Mouse (Mus musculus) T-cell, adult 2 months (primary cell): ENCODE measurements around the gene Ppp1r11.
"Not testable (repeated sequence)": the region's sequence is repeated elsewhere in the genome, so short reads cannot be mapped to it uniquely, and the experiment has no call there.

Source experiments
- DNase-seq: peaks from one replicate; pipeline ENCODE4 v3.0.0; 2022; ENCODE audit warnings: low spot score

The Ppp1r11 gene

DNA sequence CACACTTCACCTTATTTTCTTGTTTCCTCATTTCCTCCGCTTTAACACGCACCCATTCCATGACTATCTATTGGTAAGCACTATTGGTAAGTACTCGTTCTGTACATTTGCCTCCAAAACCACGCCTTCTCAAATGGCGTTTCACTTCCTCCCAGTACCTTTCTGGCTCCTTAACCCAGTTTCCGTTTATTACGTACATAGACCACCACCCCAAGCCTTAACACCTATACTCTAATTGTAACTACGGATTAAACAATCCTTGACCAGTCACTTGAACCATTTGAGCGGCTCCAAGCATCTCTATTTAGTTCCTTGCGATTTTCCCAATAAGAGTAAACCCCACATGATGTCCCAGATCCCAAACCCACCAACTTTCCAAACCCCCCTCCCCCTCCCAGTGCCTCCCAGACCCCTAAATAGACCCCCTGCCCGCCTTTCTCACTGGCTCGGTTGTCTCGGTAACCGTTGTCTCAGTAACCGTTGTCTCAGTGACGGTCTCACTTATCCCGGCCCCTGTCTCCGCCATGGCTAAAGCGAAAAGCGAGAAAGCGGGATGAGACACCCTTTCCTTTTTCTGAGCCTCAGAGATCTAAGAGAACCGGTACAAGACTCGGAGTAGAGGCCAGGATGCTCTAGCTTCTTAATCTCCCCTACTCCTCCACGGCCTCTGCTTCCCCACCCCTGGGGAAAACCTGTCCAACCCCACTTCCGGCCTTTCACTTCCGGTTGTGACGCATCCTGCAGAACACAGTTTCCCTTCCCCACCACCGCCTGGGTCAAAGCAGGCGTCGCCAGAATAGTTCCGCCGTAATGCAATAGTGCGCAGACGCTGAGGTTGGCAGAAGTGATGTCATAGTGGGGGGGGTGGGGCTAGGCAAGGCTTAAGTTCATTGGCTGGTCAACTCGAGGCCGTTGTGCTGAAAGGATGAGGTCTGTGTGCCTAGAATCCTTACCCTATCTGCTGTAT lies at the start of gene Ppp1r11:
Gene Ppp1r11, minus strand, starts transcription at position 761 of the 967 bp plus-strand sequence.
- DNase-seq = peak; percentile 96

DNA sequence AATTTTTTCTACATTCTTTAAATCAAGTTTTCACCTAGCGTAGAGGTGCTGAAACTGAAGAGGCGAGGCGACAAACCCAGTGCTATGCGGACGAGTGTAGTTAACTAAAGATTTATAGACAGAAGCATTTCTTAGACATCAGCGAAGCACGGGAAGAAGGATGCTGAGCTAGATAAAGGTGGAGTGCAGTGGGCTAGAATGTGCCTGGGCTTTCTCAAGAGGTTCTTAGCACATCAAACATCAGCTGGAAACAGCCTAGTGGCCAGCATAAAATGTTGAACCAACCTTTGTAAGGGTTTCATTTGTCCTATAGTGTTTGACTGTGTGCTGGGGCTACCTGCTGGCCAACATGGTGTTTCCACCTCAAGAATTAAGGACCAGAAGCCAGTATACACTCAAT lies 49.3 kb upstream of the Ppp1r11 start, which contains the start of gene Zfp57:
Gene Zfp57, plus strand, starts transcription at position 301 of the 400 bp plus-strand sequence.
- DNase-seq = no peak

GRCm38 (mm10) chr17:36998477-36998876 lies 46.9 kb upstream of the Ppp1r11 start:
- no peak for DNase-seq

DNA sequence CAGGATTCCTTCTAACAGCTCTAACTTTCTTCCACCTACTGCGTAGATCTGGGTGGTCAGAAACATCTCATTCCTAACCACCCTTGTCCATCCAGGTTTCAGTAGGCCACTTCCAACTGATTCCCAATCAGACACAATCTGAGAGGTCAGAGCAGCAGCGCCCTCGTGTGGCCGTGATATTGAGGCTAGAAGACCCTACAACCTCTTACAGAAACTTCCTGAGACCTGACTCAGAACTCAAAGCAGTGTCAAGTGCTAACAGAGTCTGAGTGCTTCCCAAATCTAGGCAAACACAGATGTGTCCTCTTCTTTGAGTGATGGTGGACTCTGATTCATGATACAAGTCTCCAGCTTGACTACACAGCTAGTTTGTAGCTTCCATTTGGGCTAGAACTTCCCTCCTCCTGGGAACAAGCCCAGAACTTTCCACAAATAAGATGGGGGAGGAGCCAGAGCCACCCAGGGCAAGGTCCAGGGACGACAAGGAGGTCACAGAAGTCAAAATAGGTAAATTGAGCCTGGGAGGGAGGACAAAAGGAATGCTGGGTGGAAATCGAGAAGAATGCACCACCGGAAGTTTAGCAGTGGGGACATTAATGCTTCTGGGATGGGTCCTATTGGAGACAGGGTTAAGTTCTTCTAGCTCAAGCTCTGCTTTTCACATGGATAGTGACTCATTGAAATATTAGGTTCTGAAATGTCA lies 45.6 kb upstream of the Ppp1r11 start:
- DNase-seq = peak; percentile 49

DNA sequence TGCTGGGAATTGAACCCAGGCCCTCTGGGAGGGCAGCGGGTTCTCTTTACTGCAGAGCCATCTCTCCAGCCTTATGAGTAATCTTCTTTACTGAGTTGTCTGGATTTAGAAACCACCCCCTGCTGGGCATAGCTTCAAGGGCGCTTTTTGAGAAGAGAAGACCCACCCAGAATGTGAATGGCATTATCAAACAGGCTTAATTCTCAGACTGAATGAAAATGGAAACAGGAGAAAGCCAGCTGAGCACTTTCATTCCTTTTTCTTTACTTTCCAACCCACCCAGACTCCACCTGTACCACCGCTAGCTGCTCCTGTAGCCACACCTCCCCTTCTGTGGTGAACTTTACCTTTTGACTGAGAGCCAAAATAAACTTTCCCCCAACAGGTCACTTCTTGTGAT lies 43.9 kb upstream of the Ppp1r11 start:
- no peak for DNase-seq

GRCm38 (mm10) chr17:36994528-36994927 lies 43.0 kb upstream of the Ppp1r11 start:
- DNase-seq = no peak

DNA sequence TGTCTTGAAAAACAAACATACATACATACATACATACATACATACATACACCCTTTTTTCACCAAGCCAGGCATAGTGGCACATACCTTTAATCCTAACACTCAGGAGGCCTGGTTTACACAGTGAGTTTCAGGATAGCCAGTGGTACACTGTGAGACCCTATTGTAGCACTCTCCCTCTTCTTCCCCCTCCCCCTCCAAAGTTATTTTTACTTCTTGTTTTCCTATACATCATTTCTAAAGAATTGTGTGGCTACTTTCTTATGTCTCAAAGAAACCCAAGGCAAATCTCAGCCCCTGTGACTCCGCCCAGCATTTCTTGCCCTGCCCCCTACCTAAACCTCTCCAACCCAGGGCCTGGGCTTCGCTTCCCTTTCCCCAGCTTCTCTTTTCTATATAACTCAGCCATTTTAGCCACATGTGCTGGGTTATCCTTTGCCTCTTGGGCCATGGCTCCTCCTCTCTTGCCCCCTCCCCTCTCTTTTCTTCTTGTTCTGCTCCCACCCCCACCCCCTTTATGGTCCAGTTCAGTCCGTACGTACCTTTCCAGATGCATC lies 42.3 kb upstream of the Ppp1r11 start:
- no peak for DNase-seq

DNA sequence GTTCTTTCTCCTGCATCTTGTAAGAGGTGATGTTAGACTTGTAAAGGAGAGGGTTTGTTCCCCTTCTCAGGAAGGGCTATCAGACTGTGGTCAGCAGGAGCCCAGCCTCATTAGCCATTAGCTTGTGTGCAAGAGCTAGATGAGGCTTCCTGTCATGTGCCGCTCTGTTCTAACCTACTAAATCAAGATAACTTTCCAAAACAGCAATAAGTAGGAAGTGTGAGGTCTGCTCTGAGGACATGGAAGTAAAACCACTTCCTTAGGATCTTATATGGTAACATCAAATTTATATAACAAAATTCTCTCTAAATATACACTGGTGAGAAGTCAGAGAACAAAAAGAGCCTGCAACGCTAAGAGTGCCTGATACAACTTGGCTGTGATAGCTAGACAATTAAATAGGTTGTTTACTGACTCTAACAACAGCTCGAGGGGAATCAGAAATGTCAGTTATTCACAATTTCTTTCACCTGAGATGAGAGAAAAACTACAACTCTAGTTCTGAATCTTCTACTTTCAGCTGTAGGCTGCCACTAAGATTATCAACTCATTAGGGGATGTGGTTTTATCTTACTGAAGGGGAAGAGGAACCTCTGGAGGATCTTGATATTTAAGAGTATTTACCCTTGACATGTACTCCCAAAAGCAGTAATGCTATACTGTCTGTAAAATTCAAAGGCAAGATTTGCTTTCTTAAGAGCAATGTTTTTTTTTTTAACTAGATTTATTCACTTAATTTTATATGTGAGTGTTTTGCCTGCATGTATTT lies 41.0 kb upstream of the Ppp1r11 start:
- no peak for DNase-seq

DNA sequence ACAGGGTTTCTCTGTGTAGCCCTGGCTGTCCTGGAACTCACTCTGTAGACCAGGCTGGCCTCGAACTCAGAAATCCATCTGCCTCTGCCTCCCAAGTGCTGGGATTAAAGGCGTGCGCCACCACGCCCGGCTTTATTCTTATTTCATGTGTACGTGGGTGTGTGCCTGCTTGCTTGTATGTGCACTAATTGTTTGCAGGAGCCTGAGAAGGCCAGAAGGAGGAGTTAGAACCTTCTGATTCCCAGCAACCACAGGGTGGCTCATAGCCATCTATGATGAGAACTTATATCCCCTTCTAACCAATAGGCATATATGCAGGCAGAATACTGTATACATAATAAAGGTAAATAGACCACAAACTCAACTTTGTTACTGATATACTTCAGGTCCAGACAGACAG lies 39.1 kb upstream of the Ppp1r11 start:
- DNase-seq = not testable (repeated sequence)

- DNase-seq = no peak
Measured at GRCm38 (mm10) chr17:36989437-36989836, 37.9 kb upstream of the Ppp1r11 start, which contains the start of gene H2-M5. H2-M5 (minus strand) TSS chr17:36989537.

GRCm38 (mm10) chr17:36988475-36988874 lies 36.9 kb upstream of the Ppp1r11 start:
- no peak for DNase-seq

- peak; percentile 34 for DNase-seq
Measured at GRCm38 (mm10) chr17:36982253-36983155, 31.0 kb upstream of the Ppp1r11 start.

- no peak for DNase-seq
Measured at GRCm38 (mm10) chr17:36981845-36982244, 30.3 kb upstream of the Ppp1r11 start.

DNA sequence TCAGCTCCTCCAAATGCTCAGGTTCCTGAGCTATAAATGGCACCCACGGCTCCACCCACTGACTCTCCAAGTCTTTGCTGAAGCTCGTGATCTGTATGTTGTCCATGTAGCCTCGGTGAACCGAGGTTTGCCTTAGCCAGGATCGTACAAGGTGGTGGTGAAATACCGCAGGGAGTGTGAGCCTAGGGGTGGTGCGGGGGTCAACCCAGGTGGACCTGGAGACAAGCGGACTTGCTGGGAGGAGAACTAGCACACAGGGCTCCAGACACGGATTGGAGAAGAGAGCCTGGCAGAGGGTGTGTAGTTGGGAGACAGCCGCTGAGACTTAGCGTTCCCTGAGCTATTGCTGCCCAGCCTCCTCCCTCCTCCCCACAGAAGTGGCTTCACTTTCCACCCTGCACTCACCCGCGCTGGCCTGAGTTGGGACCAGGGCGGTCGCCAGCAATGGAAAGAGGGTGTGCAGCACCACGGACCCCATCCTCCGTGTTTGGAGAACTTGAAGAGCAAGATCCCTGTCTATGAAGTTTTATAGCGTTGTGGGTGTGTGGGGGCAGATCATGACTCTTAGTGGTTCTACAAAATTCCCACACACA lies 29.8 kb upstream of the Ppp1r11 start, which contains the start of gene 2410137M14Rik:
Gene 2410137M14Rik, minus strand, starts transcription at position 17 of the 593 bp plus-strand sequence.
- no peak for DNase-seq

DNA sequence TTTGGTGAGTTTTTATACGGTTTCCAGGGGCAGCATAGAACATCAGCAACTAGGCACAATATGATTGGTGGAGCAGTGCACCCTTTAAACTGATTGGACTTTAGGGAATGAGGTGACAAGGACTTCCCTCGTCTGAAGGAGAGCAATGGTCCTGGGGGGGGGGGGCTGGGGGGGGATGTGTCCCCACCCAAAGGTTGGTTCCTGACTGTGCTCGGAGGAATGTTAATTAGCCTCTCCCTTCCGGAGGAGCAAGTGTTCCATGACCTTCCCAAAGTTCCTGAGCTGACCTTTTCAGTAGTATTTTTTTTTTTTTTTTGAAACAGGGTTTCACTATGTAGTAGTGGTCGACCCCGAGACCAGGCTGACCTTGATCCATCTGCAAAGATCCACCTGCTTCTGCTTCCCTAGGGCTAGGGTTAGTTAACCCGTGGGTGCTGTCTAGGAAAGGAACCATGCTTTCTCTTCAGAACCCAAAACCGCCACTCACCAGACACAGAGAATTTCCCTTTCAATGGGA lies 21.8 kb upstream of the Ppp1r11 start:
- no peak for DNase-seq

DNA sequence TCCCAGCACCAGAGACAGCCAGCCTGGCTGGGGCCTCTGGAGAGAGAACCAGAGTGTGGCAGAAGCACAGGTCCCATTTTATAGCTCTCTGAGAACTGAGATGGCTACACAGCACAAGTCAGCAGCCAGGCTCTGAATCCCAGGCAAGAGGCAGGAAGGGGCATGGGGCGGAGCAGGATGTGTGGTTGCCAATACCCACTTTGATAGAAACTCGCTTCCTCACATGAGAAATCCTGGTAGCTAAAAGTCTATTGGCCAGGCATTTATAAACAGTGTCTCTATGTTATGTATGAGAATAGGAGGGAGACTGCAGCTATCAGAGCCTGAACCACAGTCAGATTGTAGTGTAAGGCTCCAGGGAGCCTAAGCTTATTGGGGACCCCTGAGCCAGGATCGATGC lies 21.2 kb upstream of the Ppp1r11 start:
- peak; percentile 66 for DNase-seq

DNA sequence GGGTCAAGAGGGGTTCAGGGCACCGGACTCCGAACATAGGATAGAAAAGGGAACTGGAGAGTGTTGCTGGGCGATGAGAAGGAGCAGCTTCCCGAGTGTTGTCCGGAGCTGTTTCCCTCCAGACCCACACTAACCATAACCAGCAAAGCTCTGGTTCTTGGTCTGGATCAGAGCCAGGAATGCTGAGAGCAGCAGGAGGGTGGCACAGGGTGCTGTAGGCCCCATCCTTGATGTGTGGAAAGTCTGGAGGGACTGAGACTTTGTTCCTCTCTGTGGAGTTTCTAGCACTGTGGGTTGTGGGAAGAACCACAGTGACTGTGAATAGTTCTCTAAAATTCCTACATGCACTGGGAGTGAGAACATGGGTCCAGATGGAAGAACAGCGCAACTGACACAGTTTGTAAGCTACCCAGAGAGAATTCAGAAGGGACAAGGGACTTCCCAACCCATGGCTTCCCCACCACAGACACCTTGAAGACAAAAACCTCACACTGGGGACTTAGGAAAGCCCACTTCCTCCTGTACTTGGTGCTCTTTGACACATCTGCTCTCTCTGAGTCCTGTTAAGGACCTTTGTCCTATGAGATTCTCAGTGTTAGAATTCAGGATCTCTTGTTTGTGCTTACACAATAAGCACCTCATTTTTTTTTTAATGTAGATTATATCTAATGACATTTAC lies 19.8 kb upstream of the Ppp1r11 start:
- peak; percentile 50 for DNase-seq

DNA sequence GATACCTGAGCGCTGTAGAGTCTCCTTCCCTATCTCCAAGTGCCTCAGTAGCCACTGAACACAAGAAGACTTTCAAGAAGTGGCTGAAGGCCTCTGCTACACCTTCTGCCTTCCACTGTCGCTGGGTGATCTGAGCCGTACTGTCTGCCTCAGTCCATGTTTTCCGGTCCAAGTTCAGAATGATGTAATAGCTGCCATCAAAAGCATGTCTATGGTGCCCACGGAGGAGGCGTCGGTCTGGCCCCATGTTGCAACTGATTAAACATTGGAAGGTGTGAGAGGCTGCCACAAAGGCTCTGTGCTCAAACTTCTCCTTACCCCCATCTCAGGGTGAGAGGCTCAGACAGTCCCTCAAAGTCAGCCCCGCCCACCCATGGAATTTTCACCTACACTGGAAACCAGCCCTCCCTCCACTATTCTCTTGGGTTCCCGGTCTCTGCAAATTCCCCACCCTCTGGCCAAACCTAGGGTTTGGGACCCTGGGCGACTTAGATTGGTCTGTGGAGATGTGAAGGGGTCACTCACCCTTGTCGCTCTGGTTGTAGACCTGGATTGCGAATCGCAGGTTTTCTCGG lies 18.9 kb upstream of the Ppp1r11 start:
- DNase-seq = no peak

DNA sequence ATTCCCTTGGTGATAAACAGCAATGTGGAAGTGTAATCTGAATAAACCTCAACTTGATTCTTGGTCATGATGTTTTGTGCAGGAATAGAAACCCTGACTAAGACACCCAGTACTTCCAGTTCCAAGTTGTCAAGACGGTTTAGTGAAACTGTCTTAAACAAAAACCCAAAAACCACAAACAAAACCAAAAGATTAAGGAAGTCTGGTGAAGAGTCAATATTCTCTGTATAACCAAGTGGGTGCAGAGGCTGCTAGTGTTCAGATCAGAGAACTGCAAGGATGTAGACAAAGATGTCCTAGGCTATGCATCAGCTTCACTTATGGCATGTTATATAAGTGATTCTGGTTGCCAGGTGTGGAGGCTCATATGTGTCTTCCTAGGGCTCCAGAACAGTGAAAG lies 15.3 kb upstream of the Ppp1r11 start:
- no peak for DNase-seq
